Mouse (Mus musculus): Measurements from ENCODE around the gene Dcun1d2.

Dcun1d2 gene

DNA sequence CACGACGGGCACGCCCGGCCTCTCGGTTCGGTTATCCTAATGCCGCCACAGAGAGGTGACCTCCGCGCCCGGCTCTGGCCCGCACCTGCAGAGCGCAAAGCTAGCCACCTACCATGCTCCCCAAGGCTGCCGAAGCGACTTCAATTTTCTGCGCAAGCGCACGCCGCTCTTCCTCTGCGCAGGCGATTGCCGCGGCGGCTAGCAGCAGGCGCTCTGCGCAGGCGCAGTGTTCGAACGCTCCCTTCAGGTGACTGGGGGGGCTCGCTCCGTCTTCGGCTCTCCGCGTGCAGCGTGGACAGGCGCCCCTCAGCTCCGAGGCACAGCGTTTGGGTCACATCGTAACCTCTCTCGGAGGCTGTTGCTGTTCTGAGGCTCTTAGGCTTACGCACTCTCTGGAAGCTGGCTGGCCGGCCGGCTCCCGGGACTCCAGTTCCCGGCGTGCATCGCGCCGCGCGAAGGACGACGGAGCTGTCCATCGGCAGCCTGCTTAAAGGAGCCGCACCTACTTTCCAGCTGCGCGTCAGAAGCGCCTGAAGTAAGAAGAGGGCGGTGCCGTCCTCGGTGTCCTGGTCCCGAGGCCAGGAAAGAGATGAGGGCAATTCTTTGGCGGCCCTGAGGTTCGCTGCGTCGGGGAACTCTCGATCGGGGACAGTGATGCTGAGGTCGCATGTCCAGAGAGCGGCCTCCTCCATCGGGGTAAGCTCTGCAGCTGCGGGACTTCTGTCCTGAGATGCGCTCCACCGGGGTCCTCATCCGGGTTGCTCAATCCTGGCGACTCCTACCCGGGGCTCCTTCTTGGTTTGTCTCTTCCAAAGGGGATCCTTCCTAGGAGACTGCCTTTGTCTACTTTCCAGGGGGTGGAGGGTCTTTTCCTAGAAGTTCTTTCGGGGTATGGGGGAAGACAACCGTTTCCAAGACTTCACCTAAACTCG, at the start of gene Dcun1d2, which contains the start of gene Tmco3:
Gene Dcun1d2, minus strand, starts transcription at position 440 of the 932 bp plus-strand sequence.
Gene Tmco3, plus strand, starts transcription at position 499 of the 932 bp plus-strand sequence.
- peak; percentile 98 for DNase-seq (ENCODE audit: low spot score)

DNA sequence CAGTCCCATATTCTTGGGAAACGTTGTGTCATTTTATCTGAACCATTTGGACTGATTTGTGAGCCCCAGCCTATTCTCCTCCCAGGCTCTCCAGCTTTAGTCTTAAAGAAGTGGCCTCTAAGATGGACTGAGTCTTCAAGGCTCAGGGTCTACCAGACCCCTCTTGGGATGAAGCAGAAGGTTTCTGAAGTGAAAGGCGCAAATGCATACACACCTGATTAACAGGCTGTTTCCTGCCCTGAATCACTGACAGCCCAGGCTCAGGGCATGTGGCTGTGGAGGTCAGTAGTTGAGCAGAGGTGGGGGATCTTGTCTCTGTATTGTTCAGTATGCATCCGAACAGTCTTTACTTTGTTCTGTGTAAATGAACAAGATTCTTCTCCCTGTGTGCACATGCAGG, 49.7 kb upstream of the Dcun1d2 start:
- no peak for DNase-seq (ENCODE audit: low spot score)

DNA sequence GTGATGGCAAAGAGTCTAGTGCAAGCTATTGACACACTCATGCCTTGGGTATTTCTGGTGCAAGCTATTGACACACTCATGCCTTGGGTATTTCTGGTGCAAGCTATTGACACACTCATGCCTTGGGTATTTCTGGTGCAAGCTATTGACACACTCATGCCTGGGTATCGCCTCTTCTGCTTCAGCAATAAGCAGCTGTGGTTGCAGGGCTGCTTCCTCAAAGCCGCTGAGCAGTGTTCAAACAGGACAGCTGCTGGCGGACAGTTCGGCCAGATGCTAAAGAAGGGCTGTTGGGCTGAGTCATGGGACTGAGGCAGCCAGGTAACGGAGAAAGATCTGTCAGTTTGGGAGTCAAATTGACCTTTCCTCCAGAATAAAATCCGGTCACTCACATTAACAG, 49.3 kb upstream of the Dcun1d2 start:
- DNase-seq (ENCODE audit: low spot score), result peak; percentile 41

DNA sequence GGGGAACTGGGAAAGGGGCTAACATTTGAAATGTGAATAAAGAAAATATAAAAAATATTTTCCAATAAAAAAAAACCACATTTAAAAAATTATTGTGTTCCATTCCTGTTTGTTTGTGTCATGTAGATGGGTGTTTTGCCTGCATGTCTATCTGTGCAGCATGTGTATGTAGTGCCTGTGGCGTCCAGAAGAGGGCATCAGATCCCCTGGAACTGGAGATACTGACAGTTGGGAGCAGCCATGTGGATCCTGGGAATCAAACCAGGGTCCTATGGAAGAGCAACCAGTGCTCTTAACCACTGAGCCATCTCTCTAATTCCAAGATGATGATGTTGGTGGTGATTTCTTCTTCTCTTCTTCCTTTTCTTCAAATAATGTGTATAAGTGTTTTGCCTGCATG, 46.7 kb upstream of the Dcun1d2 start:
- no peak for DNase-seq (ENCODE audit: low spot score)

DNA sequence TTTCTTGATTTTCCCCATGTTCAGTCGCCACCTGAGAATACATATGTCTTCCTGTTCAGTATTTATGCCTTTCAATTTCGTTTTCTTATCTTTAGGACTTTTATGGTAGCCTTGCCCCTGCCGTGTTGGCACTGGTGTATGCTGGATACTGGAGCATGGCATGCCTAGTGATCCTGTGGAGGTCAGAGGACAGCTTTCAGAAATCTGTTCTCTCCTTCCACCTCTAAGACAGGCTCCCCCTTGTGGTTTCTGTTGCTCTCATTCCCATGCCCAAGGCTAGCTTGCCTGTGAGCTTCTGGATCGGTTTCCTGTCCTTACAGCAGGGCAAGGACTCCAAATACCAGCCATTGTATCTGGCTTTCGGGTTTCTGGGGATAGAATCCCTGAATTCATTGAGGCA, 38.7 kb upstream of the Dcun1d2 start:
- peak; percentile 59 for DNase-seq (ENCODE audit: low spot score)

DNA sequence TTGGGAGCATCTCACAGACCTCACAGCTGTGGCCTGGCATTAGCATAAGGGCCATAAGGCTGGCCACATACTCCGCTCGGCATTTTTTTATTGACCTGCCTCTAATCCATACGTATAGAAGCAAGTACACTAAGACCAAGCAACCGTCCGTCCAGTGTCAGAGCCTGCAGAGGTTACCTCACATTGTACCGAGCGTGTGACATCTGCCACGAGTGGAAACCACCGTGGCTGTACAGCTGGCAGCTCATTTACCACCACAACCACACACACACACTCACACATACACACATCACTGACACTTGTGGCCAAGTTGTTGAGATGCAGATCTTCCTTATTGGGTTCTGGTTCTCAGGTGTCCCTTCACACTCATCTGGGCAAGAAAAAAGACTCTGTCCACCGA, 28.7 kb upstream of the Dcun1d2 start:
- no peak for DNase-seq (ENCODE audit: low spot score)

DNA sequence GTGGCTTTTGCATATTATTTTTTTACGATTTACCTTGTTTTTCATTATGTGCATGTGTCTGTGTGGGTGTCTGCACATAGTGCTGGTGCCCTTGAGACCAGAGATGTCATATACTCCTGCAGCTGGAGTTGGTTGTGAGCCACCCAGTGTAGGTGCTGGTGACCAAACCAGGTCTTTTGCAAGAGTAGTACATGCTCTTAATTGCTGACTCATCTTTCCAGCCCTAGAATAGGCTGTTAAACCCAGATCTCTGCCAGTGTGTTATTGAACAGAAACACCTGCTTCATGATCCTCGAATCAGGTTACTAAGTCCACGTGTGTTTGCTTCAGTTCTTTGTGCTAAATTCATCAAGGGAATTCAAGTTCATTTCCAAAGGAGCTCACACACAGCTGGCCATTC, 27.0 kb upstream of the Dcun1d2 start:
- no peak for DNase-seq (ENCODE audit: low spot score)

DNA sequence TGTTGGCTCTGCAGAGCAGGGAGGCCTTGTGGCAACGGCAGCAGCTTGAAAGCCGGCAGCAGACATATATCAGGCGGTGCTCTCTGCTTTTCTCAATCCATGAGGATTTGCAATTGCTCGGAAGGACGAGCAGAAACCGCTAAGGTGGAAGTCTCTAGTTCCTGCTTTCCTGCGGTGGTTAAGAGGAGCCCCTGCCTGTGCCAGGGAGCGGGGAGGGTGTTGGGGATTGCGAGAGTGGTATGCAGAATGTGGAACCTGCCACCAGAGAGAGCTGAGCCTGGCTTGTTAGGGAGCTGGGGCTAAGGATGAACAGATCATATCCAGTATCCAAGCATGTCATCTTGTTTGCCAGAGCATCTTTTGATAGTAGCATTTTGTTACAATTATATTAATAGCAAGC, 19.0 kb upstream of the Dcun1d2 start:
- no peak for DNase-seq (ENCODE audit: low spot score)

DNA sequence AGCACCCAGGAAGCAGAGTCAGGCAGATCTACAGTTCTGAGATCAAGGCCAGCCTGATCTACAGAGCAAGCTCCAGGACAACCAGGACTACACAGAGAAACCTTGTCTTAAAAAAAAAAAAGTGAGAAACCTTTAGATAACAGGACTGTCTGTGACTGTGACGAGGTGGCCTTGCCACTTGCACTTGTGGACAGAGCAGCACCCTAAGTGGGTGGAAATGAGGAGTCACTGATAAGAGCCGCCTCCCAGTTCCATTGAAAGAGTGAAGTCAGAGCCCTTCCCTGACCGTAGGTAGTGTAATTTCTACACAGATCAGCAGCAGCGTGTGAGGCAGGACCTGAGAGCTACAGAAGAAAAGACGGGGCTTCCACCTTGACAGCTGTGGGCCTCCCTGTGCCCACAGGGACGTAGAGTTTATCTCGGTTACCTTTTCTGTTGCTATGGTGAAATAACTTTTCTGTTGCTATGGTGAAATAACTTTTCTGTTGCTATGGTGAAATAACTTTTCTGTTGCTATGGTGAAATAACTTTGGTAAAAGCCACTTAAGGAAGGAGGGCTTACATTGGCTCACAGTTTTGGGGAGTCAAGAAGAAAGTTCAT, 18.5 kb upstream of the Dcun1d2 start:
- no peak for DNase-seq (ENCODE audit: low spot score)

DNA sequence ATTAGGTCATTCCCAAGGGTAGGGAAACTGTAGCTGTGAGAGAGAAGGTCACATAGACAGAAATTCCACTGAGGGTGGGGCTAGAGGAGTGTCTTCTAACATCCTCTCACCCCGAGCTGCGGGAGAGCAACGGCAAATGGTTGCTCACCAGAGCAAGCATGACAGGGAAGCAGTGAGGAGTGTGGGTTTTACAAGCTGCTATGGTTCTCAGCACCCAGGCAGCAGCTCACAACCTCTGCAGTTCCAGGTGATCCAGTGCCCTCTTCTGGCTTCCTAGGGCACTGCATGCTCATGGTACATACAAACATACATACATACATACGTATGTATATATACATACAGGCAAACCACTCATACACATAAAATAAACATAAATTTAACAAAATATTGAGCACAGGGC, 18.0 kb upstream of the Dcun1d2 start:
- DNase-seq (ENCODE audit: low spot score), result no peak

DNA sequence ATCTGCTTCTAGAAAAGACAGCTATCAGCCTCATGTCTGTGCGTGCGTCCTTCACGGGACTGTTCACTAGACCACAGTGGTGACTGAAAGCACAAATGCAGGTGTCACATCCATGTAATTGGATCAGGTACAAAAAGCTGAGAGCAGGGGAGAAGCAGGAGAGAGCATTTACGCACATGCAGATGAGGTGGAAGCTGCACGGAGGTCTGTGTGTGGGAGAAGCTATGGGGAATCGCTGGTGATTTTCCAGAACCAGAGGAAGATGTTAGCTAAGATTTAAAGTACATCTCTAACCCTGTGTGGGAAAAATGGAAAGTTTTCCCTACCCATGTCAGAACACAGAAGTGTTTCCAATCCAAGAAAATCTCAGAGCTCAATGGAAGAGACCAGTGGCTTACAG, 17.5 kb upstream of the Dcun1d2 start:
- no peak for DNase-seq (ENCODE audit: low spot score)

DNA sequence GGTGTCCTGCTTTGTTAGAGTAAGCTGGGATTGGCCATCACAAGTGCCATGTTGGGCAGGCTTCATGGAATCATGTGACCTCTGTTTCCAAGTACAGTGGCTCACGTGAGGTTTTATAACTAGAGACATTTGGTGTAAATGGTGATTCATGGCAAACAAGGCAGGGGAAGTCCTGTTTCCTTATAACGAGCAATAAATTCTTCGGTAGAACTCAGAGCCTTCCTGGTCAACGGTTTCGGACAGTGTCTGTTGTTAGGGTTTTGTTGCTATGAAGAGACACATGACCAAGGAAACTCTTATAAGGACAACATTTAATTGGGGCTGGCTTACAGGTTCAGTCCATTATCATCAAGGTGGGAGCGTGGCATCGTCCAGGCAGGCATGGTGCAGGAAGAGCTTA, 13.1 kb upstream of the Dcun1d2 start:
- DNase-seq (ENCODE audit: low spot score), result no peak

DNA sequence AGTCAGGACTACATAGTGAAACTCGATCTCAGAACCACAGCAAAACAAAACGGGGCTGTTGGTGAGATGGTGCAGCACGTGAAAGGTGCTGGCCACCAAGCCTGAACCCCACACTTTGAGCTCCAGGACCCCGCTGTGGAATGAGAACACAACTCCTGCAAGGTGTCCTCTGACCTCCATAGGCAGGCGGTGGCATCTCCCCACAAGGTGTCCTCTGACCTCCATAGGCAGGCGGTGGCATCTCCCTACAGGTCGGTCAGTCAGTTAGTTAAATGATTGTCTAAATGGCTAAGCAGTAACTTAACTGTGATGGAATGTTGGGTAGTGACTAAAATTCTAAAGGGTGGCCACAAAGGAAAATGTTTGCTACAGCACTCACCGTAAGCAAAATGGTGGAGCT, 11.6 kb upstream of the Dcun1d2 start:
- no peak for DNase-seq (ENCODE audit: low spot score)

DNA sequence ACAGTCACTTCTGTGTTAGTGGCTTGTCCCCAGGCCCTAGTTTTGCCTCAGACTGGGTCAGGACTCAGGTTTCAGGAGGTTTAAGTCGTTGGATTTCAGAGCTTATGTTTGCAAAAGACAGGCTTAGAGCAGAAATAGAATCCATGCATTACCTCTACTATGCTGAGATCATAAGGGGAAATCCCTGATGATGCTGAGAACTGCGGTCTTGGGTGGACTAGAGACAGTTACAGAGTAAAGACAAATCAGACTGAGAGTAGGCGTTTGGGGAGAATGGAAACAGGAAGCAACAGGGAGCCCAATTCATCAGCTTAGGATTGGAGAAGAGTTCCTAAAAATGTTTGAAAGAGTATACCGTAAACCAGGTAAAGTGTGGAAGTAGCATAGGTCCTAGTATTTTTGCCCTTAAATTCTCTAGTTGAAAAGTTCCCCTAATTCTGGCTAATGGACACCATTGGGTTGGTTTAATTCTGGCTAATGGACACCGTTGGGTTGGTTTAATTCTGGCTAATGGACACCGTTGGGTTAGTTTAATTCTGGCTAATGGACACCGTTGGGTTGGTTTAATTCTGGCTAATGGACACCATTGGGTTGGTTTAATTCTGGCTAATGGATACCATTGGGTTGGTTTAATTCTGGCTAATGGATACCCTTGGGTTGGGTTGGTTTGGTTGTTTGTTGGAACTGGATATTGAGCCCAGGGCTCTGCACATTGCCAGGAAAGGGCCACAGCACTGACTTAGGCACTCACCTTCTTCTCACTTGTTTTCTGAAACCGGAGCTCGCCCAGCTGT, 5.9 kb upstream of the Dcun1d2 start:
- DNase-seq (ENCODE audit: low spot score), result no peak

DNA sequence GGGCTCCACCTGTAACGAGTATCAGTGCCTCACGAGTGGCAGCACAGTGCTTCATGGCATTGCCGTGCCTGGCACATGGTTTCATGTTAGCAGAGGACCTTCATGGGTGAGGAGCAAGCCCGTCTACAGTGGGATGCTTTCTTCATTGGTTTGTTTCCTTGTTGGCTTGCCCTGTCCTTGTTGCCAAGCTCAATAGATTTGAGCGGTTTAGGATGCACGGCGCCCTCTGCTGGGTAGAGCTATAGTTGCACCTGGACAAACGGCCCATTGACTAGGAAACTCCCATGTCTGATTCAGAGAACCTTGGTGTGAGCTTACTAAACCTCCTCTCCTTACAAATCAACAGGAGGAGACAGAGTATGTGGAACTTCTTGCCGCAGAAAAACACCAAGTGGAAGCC, 4.4 kb upstream of the Dcun1d2 start:
- peak; percentile 80 for DNase-seq (ENCODE audit: low spot score)

DNA sequence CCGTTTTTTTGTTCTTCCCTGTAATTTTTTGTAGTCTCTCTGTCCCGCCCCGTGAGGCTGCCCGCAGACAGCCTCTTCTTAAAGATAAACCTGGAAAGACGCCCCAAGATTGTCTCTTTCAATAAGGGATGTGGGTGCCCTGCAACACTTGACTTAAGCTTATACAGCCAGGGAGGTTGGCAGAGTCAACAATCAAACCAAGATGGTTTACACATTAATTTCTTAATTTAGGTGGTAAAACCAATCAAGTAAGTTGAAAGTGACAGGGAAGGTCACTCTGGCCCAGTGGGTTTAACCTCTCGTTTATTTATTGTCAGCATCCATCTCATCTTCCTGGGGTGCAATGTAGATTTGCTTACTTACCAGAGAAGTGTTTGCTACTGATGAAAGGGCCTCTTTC, 715 bp upstream of the Dcun1d2 start:
- DNase-seq (ENCODE audit: low spot score), result peak; percentile 47

DNA sequence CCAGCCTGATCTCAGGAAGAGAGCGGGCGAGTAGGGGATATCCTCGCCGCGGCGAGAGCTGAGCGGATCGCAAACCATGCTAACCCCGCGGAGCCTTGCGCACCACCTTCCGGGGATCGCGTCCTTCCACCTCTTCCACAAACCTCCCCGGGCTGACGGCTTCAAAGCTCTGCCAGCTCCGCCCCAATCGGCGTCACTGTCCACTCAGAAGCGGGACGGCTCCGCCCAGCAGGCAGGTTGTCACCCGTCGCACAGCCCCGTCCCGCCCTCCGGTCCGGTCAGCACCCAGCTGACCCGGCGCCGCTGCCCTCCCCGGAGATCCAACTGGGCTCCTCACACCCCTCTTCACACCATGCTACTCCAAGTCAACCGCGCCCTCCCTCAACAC, 633 bp downstream of the Dcun1d2 start:
- DNase-seq (ENCODE audit: low spot score), result peak; percentile 96

DNA sequence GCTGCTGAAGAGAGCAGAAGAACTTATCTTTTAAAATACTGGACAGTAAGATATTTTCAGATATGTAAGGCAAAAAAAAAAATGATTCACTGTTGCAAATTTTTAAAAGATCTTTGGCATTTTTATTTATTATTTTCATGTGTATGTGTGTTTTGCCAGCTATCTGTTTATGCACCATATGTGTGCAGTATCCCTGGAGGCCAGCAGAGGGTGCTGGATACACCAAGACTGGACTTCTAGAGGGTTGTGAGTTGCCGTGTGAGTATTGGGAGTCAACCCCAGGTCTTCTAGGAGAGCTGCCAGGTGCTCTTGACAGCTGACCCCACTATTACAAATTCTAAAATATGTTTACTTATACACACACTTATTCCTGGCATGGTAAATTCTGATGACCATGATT, 4.7 kb downstream of the Dcun1d2 start:
- DNase-seq (ENCODE audit: low spot score), result no peak

DNA sequence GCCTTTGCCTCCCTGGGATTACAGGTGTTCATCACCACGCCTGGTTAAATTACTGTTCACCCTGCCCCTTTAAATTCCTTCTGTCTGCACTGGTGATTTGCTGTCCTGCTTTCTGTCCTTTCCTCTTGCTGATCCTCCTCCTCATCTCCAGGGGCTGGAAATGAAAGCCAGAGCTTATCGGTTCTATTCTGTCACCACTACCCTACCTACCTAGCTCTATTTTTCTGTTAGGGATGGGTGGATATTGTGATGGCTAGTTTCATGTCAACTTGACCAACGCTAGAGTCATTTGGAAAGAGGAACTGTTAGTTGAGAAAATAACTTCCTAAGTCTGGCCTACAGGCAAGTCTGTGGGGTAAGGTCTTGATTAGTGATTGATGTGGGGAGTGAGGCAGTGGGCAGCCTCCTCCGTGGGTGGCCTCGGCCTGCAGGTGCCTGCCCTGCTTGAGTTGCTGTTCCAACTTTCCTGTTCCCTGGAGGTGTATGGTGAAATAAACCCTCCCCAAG, 10.9 kb downstream of the Dcun1d2 start:
- no peak for DNase-seq (ENCODE audit: low spot score)

DNA sequence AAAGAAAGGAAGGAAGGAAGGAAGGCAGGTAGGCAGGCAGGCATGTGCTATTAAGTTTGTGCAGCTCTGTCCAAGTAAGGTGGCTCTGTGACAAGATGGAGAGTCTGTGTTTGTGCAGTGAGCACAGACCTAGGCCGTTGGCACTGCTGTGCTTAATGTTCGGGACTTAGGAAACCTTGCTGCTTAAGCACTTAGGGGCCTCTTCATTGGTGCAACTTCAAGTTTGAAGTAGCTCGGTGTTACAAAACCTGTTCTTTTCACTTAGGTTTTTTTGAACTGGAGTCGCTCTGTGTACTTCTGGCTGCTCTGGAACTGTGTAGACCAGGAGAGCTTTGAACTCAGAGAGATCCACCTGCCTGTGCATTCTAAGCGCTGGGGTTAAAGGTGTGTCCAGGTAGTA, 15.1 kb downstream of the Dcun1d2 start:
- DNase-seq (ENCODE audit: low spot score), result no peak

DNA sequence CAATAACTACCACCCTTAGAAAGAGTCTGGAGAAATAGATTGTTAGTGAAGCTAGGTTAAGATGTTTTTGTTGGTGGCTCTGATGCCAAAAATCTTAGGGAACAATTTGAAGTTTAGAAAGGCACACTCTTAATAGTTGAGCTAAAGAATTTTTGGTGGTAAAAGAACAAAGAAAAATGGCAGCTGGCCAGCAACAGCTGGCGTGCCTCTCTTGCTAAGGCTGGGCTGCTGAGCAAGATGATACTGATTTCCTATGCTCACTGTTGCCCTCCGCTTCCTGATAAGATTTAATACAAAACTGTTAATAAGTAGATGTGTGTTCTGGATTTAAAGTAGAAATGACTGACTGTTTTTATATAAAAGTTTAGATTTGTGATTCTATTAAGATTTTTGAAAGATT, 20.4 kb downstream of the Dcun1d2 start:
- no peak for DNase-seq (ENCODE audit: low spot score)

DNA sequence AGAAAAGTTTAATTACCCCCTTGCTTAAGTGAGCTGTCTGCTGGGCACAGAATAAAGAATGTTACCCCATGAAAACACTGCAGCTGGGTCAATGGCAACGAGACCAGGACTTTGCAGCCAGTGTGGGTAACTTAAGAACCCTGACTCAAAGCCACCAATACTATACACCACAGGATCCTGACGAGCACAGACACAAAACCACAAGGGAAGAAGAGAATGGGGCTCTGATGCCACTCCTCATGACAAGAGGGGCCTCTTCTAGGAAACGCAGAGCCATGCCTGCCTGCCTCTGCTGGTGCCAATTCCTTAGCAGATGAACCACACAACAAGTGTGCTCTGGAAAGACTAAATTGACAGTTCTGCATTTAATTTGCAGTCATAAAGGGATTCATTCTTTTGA, 24.6 kb downstream of the Dcun1d2 start:
- DNase-seq (ENCODE audit: low spot score), result no peak

DNA sequence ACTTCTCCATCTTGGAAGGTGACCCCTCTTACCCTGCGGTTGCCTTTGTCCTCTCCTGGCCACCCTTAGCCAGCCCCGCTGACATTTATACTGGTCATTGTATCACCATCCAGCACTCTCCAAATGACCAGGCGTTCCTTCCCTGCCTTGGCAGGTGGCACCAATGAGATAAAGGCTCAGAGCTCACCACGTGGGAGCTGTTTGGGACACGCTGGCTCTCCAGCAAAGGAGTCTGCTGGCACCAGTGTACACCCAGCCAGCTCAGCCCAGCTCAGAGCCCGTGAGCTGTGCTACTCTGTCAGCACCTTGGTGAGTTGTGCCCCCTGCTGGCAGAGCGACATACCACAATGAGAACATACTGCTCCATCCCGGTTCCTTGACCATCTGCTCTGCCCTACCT, 33.9 kb downstream of the Dcun1d2 start, which contains the start of gene Adprhl1:
Gene Adprhl1, minus strand, starts transcription at position 144 of the 400 bp plus-strand sequence.
- DNase-seq (ENCODE audit: low spot score), result peak; percentile 71

Measured in MN1 (cell line).